Mouse (Mus musculus): ENCODE measurements around the gene Mip.

DNA sequence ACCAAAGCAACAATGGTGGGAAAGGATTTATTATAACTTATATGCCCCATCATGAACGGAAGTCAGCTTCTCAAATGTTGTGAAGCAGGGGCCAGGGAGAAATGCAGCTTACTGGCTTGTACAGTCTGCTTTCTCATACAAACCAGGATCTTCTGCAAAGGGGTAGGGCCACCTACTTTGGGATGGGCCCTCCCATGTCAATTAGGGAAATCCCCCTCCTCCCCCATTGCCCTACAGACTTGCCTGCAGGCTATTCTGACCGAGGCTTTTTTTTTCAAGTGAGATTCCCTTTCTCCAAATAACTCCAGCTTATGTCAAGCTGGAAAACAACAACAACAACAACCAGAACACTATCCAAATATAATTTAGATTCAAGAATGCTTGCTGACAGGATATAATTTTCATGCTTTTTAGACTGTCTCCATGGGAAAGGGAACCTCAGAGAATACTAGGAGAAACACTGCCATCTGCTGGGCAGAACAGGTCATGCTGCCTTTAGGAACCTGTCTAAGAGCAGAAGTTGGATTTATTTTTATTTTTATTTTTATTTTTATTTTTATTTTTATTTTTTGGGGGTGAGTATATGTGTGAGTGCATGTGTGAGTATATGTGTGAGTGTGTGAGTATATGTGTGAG lies 37.3 kb upstream of the Mip start:
- no peak for TF ChIP-seq CTCF (IDR thresholded peaks at IDR 0.05; ENCODE audit: insufficient read depth, low read depth, low read length)
- no peak for TF ChIP-seq POLR2A (IDR thresholded peaks at IDR 0.05; ENCODE audit: insufficient read depth, low read depth, low read length)

All from olfactory bulb, adult 2 months (tissue).